Mouse (Mus musculus) gastrocnemius, adult 2 months (tissue): ENCODE measurements around the gene Pum1. TPM values are rescaled to one million over a fixed set of nuclear protein-coding genes. Genes with fewer than 3 reads are reported as not detected.
A peak's percentile ranks its signal among the peaks of the same experiment; 100 is the strongest.

Experiments used
- DNase-seq: peaks from one replicate; pipeline ENCODE4 v3.0.0; 2022
- H3K27ac ChIP-seq: fragments of 200-600 bp; 2 replicates; pipeline ENCODE4 v1.8.1; 2022; ENCODE audit warnings: mild to moderate bottlenecking
- H3K4me3 ChIP-seq: fragments of 200-600 bp; 2 replicates; pipeline ENCODE4 v1.8.1; 2022; ENCODE audit warnings: mild to moderate bottlenecking, moderate library complexity
- CTCF ChIP-seq: fragments of 200-600 bp; IDR thresholded peaks from 2 replicates; pipeline ENCODE4 v1.8.1; 2022; ENCODE audit warnings: antibody characterized with exemption, mild to moderate bottlenecking, moderate library complexity
- intact Hi-C: fragments of 180-260 bp; cut with DNase I; formaldehyde crosslinking; loops from one replicate; pipeline ENCODE4 v1.15.1; 2025
- total RNA-seq, 2 experiments: library from RNA; stranded (reverse); gene quantifications; 2 replicates each; pipeline ENCODE4 v1.2.3; 2021

The Pum1 gene
- total RNA-seq, 2 experiments from 2014 or later: 42.4 to 42.6 TPM

GRCm38 (mm10) chr4:130753755-130754154, 90.6 kb downstream of the Pum1 start:
- Histone ChIP-seq H3K27ac (peak overlapping the region; percentile 75), H3K4me3 (no peak overlapping the region)
- intact Hi-C loops: no loop called here
- no peak for TF ChIP-seq CTCF
- peak; percentile 61 for DNase-seq

GRCm38 (mm10) chr4:130754776-130755175, 91.7 kb downstream of the Pum1 start:
- intact Hi-C loops: no loop called here
- no peak for TF ChIP-seq CTCF
- no peak for DNase-seq
- peak overlapping the region; percentile 75; the same call in 1 of the 2 replicates for H3K27ac ChIP-seq
- H3K4me3 ChIP-seq: no peak overlapping the region

DNA sequence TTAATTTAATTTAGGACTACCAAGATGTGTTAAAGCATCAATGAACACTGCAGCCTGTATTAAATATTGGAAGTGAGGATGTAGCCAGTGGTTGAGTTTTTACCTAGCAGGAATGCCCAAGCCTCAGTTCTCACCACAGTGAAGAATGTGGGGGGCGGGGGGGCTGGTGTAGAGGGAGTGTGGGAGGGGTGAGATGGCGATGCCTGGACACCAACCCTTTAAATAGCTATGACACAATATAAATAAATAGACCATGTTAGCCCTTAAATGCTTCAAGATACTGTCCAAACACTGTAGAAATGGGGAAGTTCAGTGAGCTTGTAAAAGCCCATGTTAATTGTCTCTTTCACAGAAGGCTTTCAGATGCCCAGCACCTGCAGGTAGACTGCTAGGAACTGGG, 96.8 kb downstream of the Pum1 start:
- TF ChIP-seq CTCF: no peak
- DNase-seq: no peak
- Histone ChIP-seq H3K4me3 (no peak overlapping the region), H3K27ac (no peak overlapping the region)
- intact Hi-C loops: no loop called here

DNA sequence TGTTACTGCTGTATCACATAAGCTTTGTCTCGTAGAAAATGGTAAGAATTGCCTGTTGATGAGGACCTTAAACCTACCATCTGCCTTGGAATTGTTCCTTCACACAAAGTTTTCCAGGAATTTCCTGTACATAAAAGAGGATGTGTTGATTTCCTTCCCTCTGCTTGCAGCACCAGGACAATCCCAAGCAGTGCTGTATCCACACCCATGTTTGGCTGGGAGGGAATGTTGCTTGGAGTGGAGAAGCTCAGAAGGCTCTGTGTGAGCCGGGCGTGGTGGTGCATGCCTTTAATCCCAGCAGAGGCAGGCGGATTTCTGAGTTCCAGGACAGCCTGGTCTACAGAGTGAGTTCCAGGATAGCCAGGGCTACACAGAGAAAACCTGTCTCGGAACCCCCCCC, 98.7 kb downstream of the Pum1 start:
- Histone ChIP-seq H3K27ac (0 out of 2 replicates have a peak overlapping the region, but pooled peaks have one; percentile 33), H3K4me3 (no peak overlapping the region)
- TF ChIP-seq CTCF: no peak
- intact Hi-C loops: no loop called here
- no peak for DNase-seq

- TF ChIP-seq CTCF: no peak
- intact Hi-C loops: no loop called here
- H3K4me3 ChIP-seq: no peak overlapping the region
- DNase-seq: peak; percentile 28
- peak overlapping the region; percentile 46; the same call in 1 of the 2 replicates for H3K27ac ChIP-seq
Observed at GRCm38 (mm10) chr4:130765399-130766160, 102.5 kb downstream of the Pum1 start.

DNA sequence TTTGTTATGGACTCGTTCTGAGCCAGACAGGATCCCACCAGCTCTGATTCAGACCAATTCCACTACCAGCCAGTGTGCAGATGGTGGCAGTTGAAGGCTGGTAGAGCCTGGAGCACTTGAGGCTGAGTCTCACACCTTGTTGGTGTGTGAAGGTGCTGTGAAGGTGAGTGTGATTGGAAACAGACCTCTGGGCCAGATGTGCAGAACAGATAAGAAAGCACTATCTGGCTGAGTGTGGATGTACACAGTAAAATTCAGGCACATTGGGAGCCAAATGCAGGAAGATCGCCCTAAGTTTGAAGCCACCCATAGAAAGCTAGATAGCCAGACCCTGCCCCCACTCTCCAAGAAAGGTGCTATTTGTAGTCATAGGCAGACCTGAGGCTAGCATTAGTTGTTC, 103.3 kb downstream of the Pum1 start:
- Histone ChIP-seq H3K27ac (no peak overlapping the region), H3K4me3 (no peak overlapping the region)
- no peak for DNase-seq
- TF ChIP-seq CTCF: no peak
- intact Hi-C loops: no loop called here

DNA sequence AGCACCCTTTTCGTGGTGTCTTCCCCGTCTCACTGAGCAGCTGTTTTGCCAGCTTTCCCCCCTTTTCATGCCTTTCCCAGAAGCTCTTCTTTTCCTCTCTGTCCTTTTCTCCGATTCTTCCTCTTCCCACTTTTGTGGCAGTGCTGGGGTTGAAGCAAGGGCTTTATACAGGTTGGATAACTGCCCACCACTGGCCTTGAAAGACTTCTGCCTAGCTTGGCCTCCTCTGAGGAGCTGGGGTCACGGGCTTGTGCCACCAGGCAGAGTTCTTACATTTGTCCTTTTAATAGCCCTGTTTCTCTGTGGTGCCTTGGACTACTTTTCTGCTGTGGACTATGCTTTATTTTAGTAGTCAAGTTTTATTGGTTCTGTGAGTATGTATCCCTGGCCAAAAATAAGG, 103.8 kb downstream of the Pum1 start:
- intact Hi-C loops: no loop called here
- DNase-seq: no peak

GRCm38 (mm10) chr4:130773899-130774298, 110.8 kb downstream of the Pum1 start:
- no peak overlapping the region for H3K27ac ChIP-seq
- TF ChIP-seq CTCF: no peak
- no peak for DNase-seq
- no peak overlapping the region for H3K4me3 ChIP-seq
- intact Hi-C loops: no loop called here

More for the DNA sequence above, 103.8 kb downstream of the Pum1 start:
- H3K27ac ChIP-seq: peak overlapping the region; percentile 31; the same call in 1 of the 2 replicates
- no peak overlapping the region for H3K4me3 ChIP-seq
- no peak for TF ChIP-seq CTCF

GRCm38 (mm10) chr4:130774822-130775221, 111.7 kb downstream of the Pum1 start:
- no peak for TF ChIP-seq CTCF
- no peak overlapping the region for H3K4me3 ChIP-seq
- no peak for DNase-seq
- intact Hi-C loops: no loop called here
- H3K27ac ChIP-seq: no peak overlapping the region

DNA sequence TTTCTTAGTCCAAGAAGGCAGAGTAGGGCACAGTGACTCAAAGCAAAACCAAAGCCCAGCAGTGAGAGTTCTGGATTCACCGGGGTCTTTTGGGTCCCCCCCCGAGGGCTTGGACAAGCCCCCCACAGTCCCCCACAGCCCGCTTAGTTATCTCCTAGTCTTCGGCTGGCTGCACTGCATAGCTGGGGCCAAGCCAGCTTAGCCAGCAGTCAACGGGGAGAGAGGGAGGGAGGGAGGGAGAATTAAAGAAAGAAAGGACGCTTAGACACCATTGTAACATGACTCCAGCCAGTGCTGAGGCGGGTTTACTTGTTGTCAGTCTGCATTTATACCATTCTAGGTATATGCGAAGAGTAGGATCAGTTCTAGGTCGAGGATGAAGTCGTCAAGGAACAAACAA, 114.5 kb downstream of the Pum1 start:
- Histone ChIP-seq H3K4me3 (no peak overlapping the region), H3K27ac (no peak overlapping the region)
- TF ChIP-seq CTCF: no peak
- intact Hi-C loops: no loop called here
- no peak for DNase-seq

DNA sequence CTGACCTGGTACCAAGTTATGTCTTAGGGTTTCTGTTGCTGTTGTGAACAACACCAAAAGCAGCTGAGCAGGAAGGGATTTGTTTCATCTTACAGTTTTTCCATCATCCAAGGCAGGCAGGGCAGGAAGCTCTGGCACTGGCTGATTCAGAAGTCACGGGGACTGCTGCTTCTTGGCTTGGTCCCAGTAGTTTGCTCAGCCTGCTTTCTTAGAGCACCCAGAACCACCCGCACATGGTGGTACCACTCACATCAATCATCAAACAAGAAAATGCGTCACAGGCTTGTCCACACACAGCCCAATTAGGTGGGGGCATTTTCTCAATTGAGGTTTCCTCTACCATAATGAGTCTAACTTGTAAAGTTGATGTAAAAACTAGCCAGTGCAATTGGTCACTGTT, 115.9 kb downstream of the Pum1 start:
- no peak for TF ChIP-seq CTCF
- no peak overlapping the region for H3K27ac ChIP-seq
- intact Hi-C loops: no loop called here

DNA sequence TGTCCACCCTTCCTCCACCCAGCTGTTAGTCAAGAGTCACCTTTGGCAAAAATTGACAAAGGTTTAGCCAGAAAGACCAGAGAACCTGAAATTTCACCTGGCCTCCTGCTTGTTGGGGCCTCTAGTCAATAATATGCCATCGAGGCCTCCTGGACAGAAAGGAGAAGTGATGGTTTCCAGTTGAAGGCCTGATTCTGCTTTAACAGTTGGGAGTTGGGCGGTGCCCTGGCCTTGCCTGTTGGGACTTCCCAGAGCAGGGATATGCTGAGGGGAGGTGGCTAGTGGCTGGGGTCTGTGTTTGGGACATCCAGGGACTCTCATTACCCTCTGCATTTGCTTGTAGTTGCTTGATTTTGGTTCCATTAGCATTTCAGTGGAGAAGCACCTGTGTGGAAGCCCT, 119.4 kb downstream of the Pum1 start:
- Histone ChIP-seq H3K27ac (no peak overlapping the region), H3K4me3 (no peak overlapping the region)
- no peak for DNase-seq
- TF ChIP-seq CTCF: no peak
- intact Hi-C loops: no loop called here

More for the DNA sequence above, 115.9 kb downstream of the Pum1 start:
- no peak for DNase-seq
- no peak overlapping the region for H3K4me3 ChIP-seq

GRCm38 (mm10) chr4:130784755-130785154, 121.6 kb downstream of the Pum1 start:
- intact Hi-C loops: no loop called here
- peak; percentile 68 for TF ChIP-seq CTCF
- Histone ChIP-seq H3K4me3 (no peak overlapping the region), H3K27ac (no peak overlapping the region)
- peak; percentile 62 for DNase-seq

GRCm38 (mm10) chr4:130787530-130787929, 124.4 kb downstream of the Pum1 start:
- Histone ChIP-seq H3K4me3 (no peak overlapping the region), H3K27ac (no peak overlapping the region)
- no peak for TF ChIP-seq CTCF
- intact Hi-C loops: no loop called here
- DNase-seq: no peak
